Mouse (Mus musculus): Measurements from ENCODE around the gene Klre1.
"Not testable (repeated sequence)": the region's sequence is repeated elsewhere in the genome, so short reads cannot be mapped to it uniquely, and the experiment has no call there.

The Klre1 gene

GRCm38 (mm10) chr6:129583014-129583413 is 5.3 kb downstream of the Klre1 start:
- in situ Hi-C loops (cut with MboI) = loop anchor here (25.0 kb wide), 1 partner anchor 1704 kb away; the partner anchor contains the start of gene Magohb

- in situ Hi-C loops (cut with MboI) = loop anchor here (25.0 kb wide), 1 partner anchor 1696 kb away; the partner anchor contains the start of gene Magohb
Measured at GRCm38 (mm10) chr6:129591508-129591907, 13.8 kb downstream of the Klre1 start, which contains the start of gene Klrd1. Gene Klrd1 (plus strand): TSS chr6:129591782.

GRCm38 (mm10) chr6:129608372-129608771 is 30.7 kb downstream of the Klre1 start:
- in situ Hi-C loops (cut with MboI) = no loop called here

- in situ Hi-C loops (cut with MboI) = no loop called here
Measured at GRCm38 (mm10) chr6:129623735-129624134, 46.0 kb downstream of the Klre1 start, which contains the start of gene Klrk1. Gene Klrk1 (minus strand): TSS chr6:129623864.

- in situ Hi-C loops (cut with MboI) = not testable (repeated sequence)
Measured at GRCm38 (mm10) chr6:129631046-129631445, 53.3 kb downstream of the Klre1 start.

Data from mature B cell (primary cell).